19 mouse cellular contexts compared by ENCODE assay signal in the genomic region with DNA sequence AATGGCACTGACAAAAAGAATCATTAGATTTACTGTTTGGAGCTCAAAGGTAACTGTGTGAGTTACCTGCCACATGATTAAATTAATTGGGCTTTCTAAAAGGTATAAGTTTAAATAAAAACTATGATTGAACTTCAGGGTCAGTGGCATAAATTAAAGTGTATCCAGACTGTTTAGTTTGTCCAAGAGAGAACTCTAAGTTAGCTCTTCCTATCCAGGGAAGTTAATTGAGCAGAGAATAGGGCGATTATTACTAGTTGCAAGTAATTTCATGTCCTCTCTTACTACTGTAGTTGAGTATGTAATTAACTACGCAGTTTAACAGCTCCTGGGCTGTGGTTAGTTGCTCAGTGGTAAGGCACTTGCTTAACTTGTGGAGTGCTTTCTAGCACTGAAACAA.
"Had no signal": no experiment of that assay in that cellular context is flagged by ENCODE, and none has a peak within 500 bp of the region (broad histone marks: within the 10 kb centered on the region; RNA-seq: fewer than 3 reads in every experiment).

No protein-coding gene starts in this region.

- H3K36me3 ChIP-seq: liver, embryonic 15.5 days; lung, embryonic 15.5 days; midbrain, embryonic 13.5 days; midbrain, embryonic 15.5 days had no signal

- H3K9me3 ChIP-seq: liver, embryonic 15.5 days; lung, embryonic 15.5 days; megakaryocyte, embryonic 14.5 days; midbrain, embryonic 13.5 days; midbrain, embryonic 15.5 days had no signal

- H3K4me1 ChIP-seq: liver, embryonic 15.5 days; lung, embryonic 15.5 days; megakaryocyte, embryonic 14.5 days; midbrain, embryonic 13.5 days; midbrain, embryonic 15.5 days had no signal

- H3K4me3 ChIP-seq: liver, embryonic 15.5 days; lung, embryonic 15.5 days; megakaryocyte, embryonic 14.5 days; midbrain, embryonic 13.5 days; midbrain, embryonic 15.5 days had no signal

- DNase-seq: liver, postnatal 0 days; lung, adult 2 months; lung, postnatal 14 days; lung, postnatal 36 days; right cerebral cortex, adult 18-20 months; right cerebral cortex, postnatal 25 days; right cerebral cortex, postnatal 4 days; spleen, adult 18-20 months; thymus, adult 18-20 months; thymus, postnatal 14 days; thymus, postnatal 36 days had no signal

- ATAC-seq: liver, postnatal 0 days; lung, postnatal 0 days had no signal

- H3K4me2 ChIP-seq: liver, embryonic 15.5 days; lung, embryonic 15.5 days; midbrain, embryonic 11.5 days; midbrain, embryonic 13.5 days; midbrain, embryonic 15.5 days had no signal

- H3K27me3 ChIP-seq: liver, embryonic 15.5 days; lung, embryonic 15.5 days; megakaryocyte, embryonic 14.5 days; midbrain, embryonic 13.5 days; midbrain, embryonic 15.5 days had no signal

- H3K27ac ChIP-seq: liver, embryonic 15.5 days; lung, embryonic 15.5 days; macrophage; midbrain, embryonic 13.5 days; midbrain, embryonic 15.5 days had no signal

- H3K9ac ChIP-seq: liver, embryonic 15.5 days; liver, postnatal 0 days; lung, embryonic 15.5 days; midbrain, embryonic 13.5 days; midbrain, embryonic 15.5 days had no signal
